Mouse (Mus musculus): Measurements from ENCODE around the gene Farp2. TPM values are rescaled to one million over a fixed set of nuclear protein-coding genes. Genes with fewer than 3 reads are reported as not detected.

Farp2 gene
- polyA plus RNA-seq, 1 experiment, result 5.1 TPM

GRCm38 (mm10) chr1:93618948-93619347, 107.1 kb downstream of the Farp2 start:
- no peak overlapping the region for H3K4me3 ChIP-seq (ENCODE audit: insufficient read depth, low read length)
- H3K4me1 ChIP-seq (ENCODE audit: control insufficient read depth, insufficient read depth, low read length), result no peaks in the 10 kb centered on the region
- no peak for TF ChIP-seq POLR2A (IDR thresholded peaks at IDR 0.05; ENCODE audit: extremely low read depth, insufficient read depth, low read length)
- no peak for TF ChIP-seq CTCF (IDR thresholded peaks at IDR 0.05; ENCODE audit: extremely low read depth, insufficient read depth, low read length)

GRCm38 (mm10) chr1:93624502-93624901, 112.6 kb downstream of the Farp2 start:
- Histone ChIP-seq H3K4me1 (ENCODE audit: control insufficient read depth, insufficient read depth, low read length) (no peaks in the 10 kb centered on the region), H3K4me3 (ENCODE audit: insufficient read depth, low read length) (no peak overlapping the region), H3K27ac (ENCODE audit: insufficient read depth, low read length) (no peak overlapping the region)
- no peak for TF ChIP-seq POLR2A (IDR thresholded peaks at IDR 0.05; ENCODE audit: extremely low read depth, insufficient read depth, low read length)
- no peak for TF ChIP-seq CTCF (IDR thresholded peaks at IDR 0.05; ENCODE audit: extremely low read depth, insufficient read depth, low read length)

More at GRCm38 (mm10) chr1:93618948-93619347, 107.1 kb downstream of the Farp2 start:
- no peak overlapping the region for H3K27ac ChIP-seq (ENCODE audit: insufficient read depth, low read length)

- peaks cover 7% of the 10 kb centered on the region; the same call in 1 of the 2 replicates for H3K4me1 ChIP-seq (ENCODE audit: control insufficient read depth, insufficient read depth, low read length)
- H3K27ac ChIP-seq (ENCODE audit: insufficient read depth, low read length), result no peak overlapping the region
- TF ChIP-seq POLR2A (IDR thresholded peaks at IDR 0.05; ENCODE audit: extremely low read depth, insufficient read depth, low read length) (no peak), CTCF (IDR thresholded peaks at IDR 0.05; ENCODE audit: extremely low read depth, insufficient read depth, low read length) (no peak)
- no peak overlapping the region for H3K4me3 ChIP-seq (ENCODE audit: insufficient read depth, low read length)
Observed at GRCm38 (mm10) chr1:93630796-93631195, 118.9 kb downstream of the Farp2 start.

DNA sequence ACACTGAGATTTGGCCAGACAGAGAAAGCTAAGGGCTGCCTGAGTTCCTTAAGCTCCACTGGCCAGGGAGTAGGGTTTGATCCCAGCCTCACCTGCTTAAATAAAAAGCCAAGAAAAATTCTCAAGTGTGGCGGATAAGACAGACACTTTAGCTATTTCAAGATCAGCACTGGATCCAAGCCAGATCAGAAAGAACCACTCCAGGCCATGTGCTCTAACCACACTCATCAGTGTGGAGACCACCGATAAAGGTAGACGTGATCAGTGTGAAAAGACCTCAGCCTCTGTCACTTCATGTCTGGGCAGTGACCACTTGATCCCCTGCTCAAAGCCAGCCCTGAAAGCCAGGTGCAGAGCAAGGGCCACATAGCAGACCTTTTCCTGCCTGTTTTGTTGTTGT, 120.8 kb downstream of the Farp2 start:
- TF ChIP-seq CTCF (IDR thresholded peaks at IDR 0.05; ENCODE audit: extremely low read depth, insufficient read depth, low read length) (no peak), POLR2A (IDR thresholded peaks at IDR 0.05; ENCODE audit: extremely low read depth, insufficient read depth, low read length) (no peak)
- no peak overlapping the region for H3K4me3 ChIP-seq (ENCODE audit: insufficient read depth, low read length)
- H3K4me1 ChIP-seq (ENCODE audit: control insufficient read depth, insufficient read depth, low read length), result peaks cover 7% of the 10 kb centered on the region; the same call in 1 of the 2 replicates
- H3K27ac ChIP-seq (ENCODE audit: insufficient read depth, low read length), result no peak overlapping the region

DNA sequence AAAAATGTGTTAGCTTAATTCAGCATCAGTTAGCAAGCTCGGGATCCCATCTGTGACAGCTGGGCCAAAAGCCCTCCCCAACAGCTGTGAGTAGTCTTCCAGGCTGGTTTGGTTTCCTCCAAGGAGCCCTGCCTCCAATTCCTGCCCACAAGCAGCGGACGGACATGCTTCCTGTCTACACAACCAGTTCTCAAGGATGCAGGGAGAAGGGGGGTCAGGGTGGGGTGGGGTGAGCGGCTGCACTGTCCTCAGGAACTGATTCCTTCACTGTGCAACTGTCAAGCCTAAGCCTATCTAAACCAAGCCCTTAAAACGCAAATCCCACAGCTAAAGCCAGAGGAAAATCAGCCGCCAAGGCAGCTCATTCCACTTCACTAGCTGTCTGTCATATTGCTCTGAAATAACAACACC, 122.6 kb downstream of the Farp2 start:
- Histone ChIP-seq H3K27ac (ENCODE audit: insufficient read depth, low read length) (peak overlapping the region; percentile 91), H3K4me1 (ENCODE audit: control insufficient read depth, insufficient read depth, low read length) (peaks cover 7% of the 10 kb centered on the region; the same call in 1 of the 2 replicates), H3K4me3 (ENCODE audit: insufficient read depth, low read length) (peak overlapping the region; percentile 92)
- no peak for TF ChIP-seq CTCF (IDR thresholded peaks at IDR 0.05; ENCODE audit: extremely low read depth, insufficient read depth, low read length)
- TF ChIP-seq POLR2A (IDR thresholded peaks at IDR 0.05; ENCODE audit: extremely low read depth, insufficient read depth, low read length), result peak; percentile 45; the same call in 1 of the 2 replicates

- peak overlapping the region; percentile 91 for H3K27ac ChIP-seq (ENCODE audit: insufficient read depth, low read length)
- H3K4me3 ChIP-seq (ENCODE audit: insufficient read depth, low read length), result peak overlapping the region; percentile 92
- TF ChIP-seq POLR2A (IDR thresholded peaks at IDR 0.05; ENCODE audit: extremely low read depth, insufficient read depth, low read length), result no peak
- TF ChIP-seq CTCF (IDR thresholded peaks at IDR 0.05; ENCODE audit: extremely low read depth, insufficient read depth, low read length), result no peak
- H3K4me1 ChIP-seq (ENCODE audit: control insufficient read depth, insufficient read depth, low read length), result peaks cover 7% of the 10 kb centered on the region; the same call in 1 of the 2 replicates
Observed at GRCm38 (mm10) chr1:93635091-93635579, 123.3 kb downstream of the Farp2 start.

DNA sequence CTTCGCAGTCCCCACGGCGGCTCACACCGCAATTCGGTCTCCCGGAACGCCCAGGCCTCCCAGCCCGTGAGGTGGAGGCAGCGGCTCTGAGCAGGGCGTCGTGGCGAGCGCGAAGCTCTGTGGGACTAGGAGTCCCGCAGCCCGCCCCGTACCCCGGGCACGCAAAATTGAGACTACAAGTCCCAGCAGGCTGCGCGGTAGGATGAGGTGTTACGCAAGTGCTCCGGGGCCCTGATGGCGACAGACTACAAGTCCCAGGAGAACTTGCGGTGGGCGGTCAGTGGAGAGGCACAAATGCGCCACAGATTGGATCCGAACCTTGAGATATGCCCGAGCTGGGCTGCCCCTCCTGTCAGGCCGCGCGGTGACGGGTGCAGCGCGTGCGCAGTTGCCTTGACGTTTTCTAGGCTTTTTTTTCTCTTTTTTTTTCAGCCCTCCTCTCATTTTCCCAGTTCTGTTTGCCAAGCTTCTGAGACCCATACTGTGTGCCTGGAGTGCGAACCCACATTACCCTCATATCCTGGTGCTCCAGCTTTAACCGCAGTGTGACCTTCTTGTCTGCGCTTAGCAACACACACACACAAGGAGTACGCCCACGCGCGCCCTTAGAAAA, 123.8 kb downstream of the Farp2 start:
- peaks cover 7% of the 10 kb centered on the region; the same call in 1 of the 2 replicates for H3K4me1 ChIP-seq (ENCODE audit: control insufficient read depth, insufficient read depth, low read length)
- H3K27ac ChIP-seq (ENCODE audit: insufficient read depth, low read length), result peak overlapping the region; percentile 91
- peak overlapping the region; percentile 92 for H3K4me3 ChIP-seq (ENCODE audit: insufficient read depth, low read length)
- no peak for TF ChIP-seq CTCF (IDR thresholded peaks at IDR 0.05; ENCODE audit: extremely low read depth, insufficient read depth, low read length)
- peak; percentile 81 for TF ChIP-seq POLR2A (IDR thresholded peaks at IDR 0.05; ENCODE audit: extremely low read depth, insufficient read depth, low read length)

GRCm38 (mm10) chr1:93636211-93636897, 124.5 kb downstream of the Farp2 start:
- Histone ChIP-seq H3K27ac (ENCODE audit: insufficient read depth, low read length) (peak overlapping the region; percentile 75), H3K4me3 (ENCODE audit: insufficient read depth, low read length) (peak overlapping the region; percentile 40), H3K4me1 (ENCODE audit: control insufficient read depth, insufficient read depth, low read length) (peaks cover 7% of the 10 kb centered on the region; the same call in 1 of the 2 replicates)
- TF ChIP-seq POLR2A (IDR thresholded peaks at IDR 0.05; ENCODE audit: extremely low read depth, insufficient read depth, low read length) (no peak), CTCF (IDR thresholded peaks at IDR 0.05; ENCODE audit: extremely low read depth, insufficient read depth, low read length) (0 out of 2 replicates have a peak, but pooled peaks have one; percentile 5)

- no peaks in the 10 kb centered on the region for H3K4me1 ChIP-seq (ENCODE audit: control insufficient read depth, insufficient read depth, low read length)
- H3K27ac ChIP-seq (ENCODE audit: insufficient read depth, low read length), result no peak overlapping the region
- TF ChIP-seq CTCF (IDR thresholded peaks at IDR 0.05; ENCODE audit: extremely low read depth, insufficient read depth, low read length) (no peak), POLR2A (IDR thresholded peaks at IDR 0.05; ENCODE audit: extremely low read depth, insufficient read depth, low read length) (no peak)
- no peak overlapping the region for H3K4me3 ChIP-seq (ENCODE audit: insufficient read depth, low read length)
Observed at GRCm38 (mm10) chr1:93641978-93642377, 130.1 kb downstream of the Farp2 start.

All from cortical plate, adult 2 months (tissue).